Mouse (Mus musculus): ENCODE measurements at regions not wholly inside any gene's neighbourhood (a gene's known extent, or its start where the extent isn't known, plus 50 kb on each side); places are given as distances from the start of the nearest gene placed in this dataset.

GRCm38 (mm10) chr5:40780363-40780762 is 927.6 kb downstream of the Rab28 start:
- DNase-seq (ENCODE audit: low read depth, low spot score) = no peak

- DNase-seq (ENCODE audit: low read depth, low spot score) = no peak
These were observed 928.1 kb downstream of the Rab28 start for GRCm38 (mm10) chr5:40779902-40780301.

GRCm38 (mm10) chr5:40775856-40776255 is 932.1 kb downstream of the Rab28 start:
- no peak for DNase-seq (ENCODE audit: low read depth, low spot score)

- DNase-seq (ENCODE audit: low read depth, low spot score) = no peak
These were observed 947.7 kb downstream of the Rab28 start for GRCm38 (mm10) chr5:40760224-40760623.

- DNase-seq (ENCODE audit: low read depth, low spot score) = no peak
These were observed 957.9 kb downstream of the Rab28 start for GRCm38 (mm10) chr5:40750044-40750443.

GRCm38 (mm10) chr5:40735660-40736059 is 972.3 kb downstream of the Rab28 start:
- peak; percentile 51 for DNase-seq (ENCODE audit: low read depth, low spot score)

GRCm38 (mm10) chr5:40733844-40734566 is 974.0 kb downstream of the Rab28 start:
- DNase-seq (ENCODE audit: low read depth, low spot score) = peak; percentile 23

- peak; percentile 34 for DNase-seq (ENCODE audit: low read depth, low spot score)
These were observed 959.3 kb upstream of the Hs3st1 start for GRCm38 (mm10) chr5:40714497-40715128.

GRCm38 (mm10) chr5:40701651-40702050 is 946.4 kb upstream of the Hs3st1 start:
- DNase-seq (ENCODE audit: low read depth, low spot score) = peak; percentile 44

GRCm38 (mm10) chr5:40697517-40698298 is 942.4 kb upstream of the Hs3st1 start:
- DNase-seq (ENCODE audit: low read depth, low spot score) = no peak

All from telencephalon, adult 2 months (tissue).